Mouse (Mus musculus) heart, embryonic 12.5 days (tissue): Measurements from ENCODE around the gene Bcl11b. TPM values are rescaled to one million over a fixed set of nuclear protein-coding genes. Genes with fewer than 3 reads are reported as not detected.

Source experiments
- ATAC-seq: fragments of 200-750 bp; cut with Nextera tagmentation; 2 replicates; pipeline ENCODE4 v1.8.0; 2017; ENCODE audit warnings: moderate TSS enrichment, moderate library complexity; ENCODE audit not compliant: insufficient number of reproducible peaks, low FRiP score
- H3K27ac ChIP-seq: fragments of 300-500 bp; sonication (generic); 2 replicates; pipeline ENCODE4 v1.5.1; 2016; ENCODE audit warnings: mild to moderate bottlenecking, moderate library complexity; ENCODE audit not compliant: poor library complexity, severe bottlenecking
- H3K27me3 ChIP-seq: fragments of 300-500 bp; sonication (generic); replicated peaks from 2 replicates; pipeline ENCODE4 v1.6.1; 2016; ENCODE audit warnings: mild to moderate bottlenecking, moderate library complexity
- H3K36me3 ChIP-seq: fragments of 300-500 bp; sonication (generic); 2 replicates; pipeline ENCODE4 v1.6.1; 2016; ENCODE audit warnings: mild to moderate bottlenecking, moderate library complexity
- H3K4me1 ChIP-seq: fragments of 300-500 bp; sonication (generic); replicated peaks from 2 replicates; pipeline ENCODE4 v1.6.1; 2016; ENCODE audit warnings: mild to moderate bottlenecking
- H3K4me2 ChIP-seq: fragments of 300-500 bp; sonication (generic); 2 replicates; pipeline ENCODE4 v1.6.1; 2016; ENCODE audit warnings: mild to moderate bottlenecking, moderate library complexity
- H3K4me3 ChIP-seq: fragments of 300-500 bp; sonication (generic); 2 replicates; pipeline ENCODE4 v1.5.1; 2016; ENCODE audit warnings: mild to moderate bottlenecking
- H3K9ac ChIP-seq: fragments of 300-500 bp; sonication (generic); 2 replicates; pipeline ENCODE4 v1.6.1; 2016; ENCODE audit warnings: mild to moderate bottlenecking, moderate library complexity
- H3K9me3 ChIP-seq: fragments of 300-500 bp; sonication (generic); replicated peaks from 2 replicates; pipeline ENCODE4 v1.6.1; 2016; ENCODE audit warnings: mild to moderate bottlenecking, moderate library complexity
- WGBS: fragments of 180-500 bp; shearing (Covaris S2); methylation state at CpG from one replicate; pipeline ENCODE4 v1.1.7; 2016; 5-methylcytosine and 5-hydroxymethylcytosine counted together
- polyA plus RNA-seq: library from polyadenylated mRNA; unstranded; fragments of >200 nt; fragmentation: Nextera tagmentation; extraction: Ambion mirVana; gene quantifications from 2 replicates; pipeline ENCODE4 v1.2.1, GENCODE M21; 2016

Gene Bcl11b
- polyA plus RNA-seq, 1 experiment from 2014 or later: 4.9 TPM

- ATAC-seq: no peak
- Histone ChIP-seq H3K27ac (no peak overlapping the region), H3K4me2 (no peak overlapping the region), H3K4me1 (peaks cover 5% of the 10 kb centered on the region), H3K4me3 (no peak overlapping the region), H3K9me3 (no peaks in the 10 kb centered on the region), H3K27me3 (no peaks in the 10 kb centered on the region; the same call in 1 of the 2 replicates), H3K9ac (no peak overlapping the region), H3K36me3 (no peaks in the 10 kb centered on the region)
- WGBS: 73% methylated on average over 10 of the region's 10 CpGs
Measured at GRCm38 (mm10) chr12:107889841-107890240, 113.6 kb downstream of the Bcl11b start.

GRCm38 (mm10) chr12:107888646-107889045 is 114.8 kb downstream of the Bcl11b start:
- no peak overlapping the region for H3K4me3 ChIP-seq
- H3K36me3 ChIP-seq: no peaks in the 10 kb centered on the region
- H3K9me3 ChIP-seq: no peaks in the 10 kb centered on the region
- H3K9ac ChIP-seq: no peak overlapping the region
- peaks cover 14% of the 10 kb centered on the region for H3K4me1 ChIP-seq
- no peaks in the 10 kb centered on the region; the same call in 1 of the 2 replicates for H3K27me3 ChIP-seq
- H3K27ac ChIP-seq: no peak overlapping the region
- WGBS: 41% methylated on average over 5 of the region's 5 CpGs
- ATAC-seq: no peak
- H3K4me2 ChIP-seq: no peak overlapping the region

GRCm38 (mm10) chr12:107888049-107888448 is 115.4 kb downstream of the Bcl11b start:
- no peak overlapping the region for H3K4me2 ChIP-seq
- H3K27me3 ChIP-seq: no peaks in the 10 kb centered on the region; the same call in 1 of the 2 replicates
- peaks cover 14% of the 10 kb centered on the region for H3K4me1 ChIP-seq
- H3K9me3 ChIP-seq: no peaks in the 10 kb centered on the region
- no peak overlapping the region for H3K4me3 ChIP-seq
- H3K27ac ChIP-seq: no peak overlapping the region
- ATAC-seq: no peak
- no peaks in the 10 kb centered on the region for H3K36me3 ChIP-seq
- no peak overlapping the region for H3K9ac ChIP-seq
- WGBS: 46% methylated on average over 5 of the region's 5 CpGs

GRCm38 (mm10) chr12:107887621-107888020 is 115.8 kb downstream of the Bcl11b start:
- WGBS: 58% methylated on average over 6 of the region's 6 CpGs
- Histone ChIP-seq H3K4me1 (peaks cover 14% of the 10 kb centered on the region), H3K36me3 (no peaks in the 10 kb centered on the region), H3K4me3 (no peak overlapping the region), H3K27me3 (no peaks in the 10 kb centered on the region), H3K9me3 (no peaks in the 10 kb centered on the region), H3K27ac (no peak overlapping the region), H3K9ac (no peak overlapping the region), H3K4me2 (no peak overlapping the region)
- no peak for ATAC-seq

- Histone ChIP-seq H3K9me3 (no peaks in the 10 kb centered on the region), H3K4me3 (no peak overlapping the region), H3K27ac (no peak overlapping the region), H3K36me3 (no peaks in the 10 kb centered on the region), H3K4me1 (peaks cover 9% of the 10 kb centered on the region), H3K27me3 (no peaks in the 10 kb centered on the region), H3K4me2 (no peak overlapping the region), H3K9ac (no peak overlapping the region)
- ATAC-seq: no peak
- 48% methylated on average over 6 of the region's 6 CpGs for WGBS
Measured at GRCm38 (mm10) chr12:107884330-107885065, 118.9 kb downstream of the Bcl11b start.

GRCm38 (mm10) chr12:107881726-107882125 is 121.7 kb downstream of the Bcl11b start:
- Histone ChIP-seq H3K36me3 (no peaks in the 10 kb centered on the region), H3K4me3 (no peak overlapping the region), H3K27me3 (no peaks in the 10 kb centered on the region), H3K4me1 (peaks cover 9% of the 10 kb centered on the region), H3K4me2 (no peak overlapping the region), H3K27ac (no peak overlapping the region), H3K9ac (no peak overlapping the region), H3K9me3 (peaks cover 6% of the 10 kb centered on the region; the same call in 1 of the 2 replicates)
- ATAC-seq: no peak
- 82% methylated on average over 9 of the region's 9 CpGs for WGBS

- peaks cover 7% of the 10 kb centered on the region; the same call in 1 of the 2 replicates for H3K9me3 ChIP-seq
- H3K4me2 ChIP-seq: no peak overlapping the region
- 77% methylated on average over 13 of the region's 13 CpGs for WGBS
- ATAC-seq: no peak
- no peak overlapping the region for H3K27ac ChIP-seq
- no peak overlapping the region for H3K9ac ChIP-seq
- no peak overlapping the region for H3K4me3 ChIP-seq
- no peaks in the 10 kb centered on the region for H3K27me3 ChIP-seq
- peaks cover 9% of the 10 kb centered on the region for H3K4me1 ChIP-seq
- no peaks in the 10 kb centered on the region for H3K36me3 ChIP-seq
Measured at GRCm38 (mm10) chr12:107880748-107881147, 122.7 kb downstream of the Bcl11b start.

GRCm38 (mm10) chr12:107879114-107879777 is 124.2 kb downstream of the Bcl11b start:
- H3K27ac ChIP-seq: no peak overlapping the region
- 86% methylated on average over 16 of the region's 16 CpGs for WGBS
- no peaks in the 10 kb centered on the region for H3K27me3 ChIP-seq
- no peaks in the 10 kb centered on the region for H3K36me3 ChIP-seq
- no peak overlapping the region for H3K4me3 ChIP-seq
- H3K4me1 ChIP-seq: peaks cover 4% of the 10 kb centered on the region
- no peak for ATAC-seq
- peaks cover 7% of the 10 kb centered on the region; the same call in 1 of the 2 replicates for H3K9me3 ChIP-seq
- H3K4me2 ChIP-seq: no peak overlapping the region
- no peak overlapping the region for H3K9ac ChIP-seq

- H3K27ac ChIP-seq: no peak overlapping the region
- H3K4me1 ChIP-seq: no peaks in the 10 kb centered on the region
- WGBS: 81% methylated on average over 9 of the region's 9 CpGs
- H3K4me2 ChIP-seq: no peak overlapping the region
- H3K9ac ChIP-seq: no peak overlapping the region
- no peak overlapping the region for H3K4me3 ChIP-seq
- peaks cover 9% of the 10 kb centered on the region; the same call in 1 of the 2 replicates for H3K9me3 ChIP-seq
- H3K27me3 ChIP-seq: no peaks in the 10 kb centered on the region
- H3K36me3 ChIP-seq: no peaks in the 10 kb centered on the region
- ATAC-seq: no peak
Measured at GRCm38 (mm10) chr12:107876237-107876636, 127.2 kb downstream of the Bcl11b start.

- no peak overlapping the region for H3K4me3 ChIP-seq
- WGBS: 88% methylated on average over 27 of the region's 27 CpGs
- no peak overlapping the region for H3K27ac ChIP-seq
- H3K4me2 ChIP-seq: no peak overlapping the region
- H3K27me3 ChIP-seq: no peaks in the 10 kb centered on the region
- H3K9me3 ChIP-seq: peaks cover 10% of the 10 kb centered on the region; the same call in 1 of the 2 replicates
- H3K36me3 ChIP-seq: no peaks in the 10 kb centered on the region
- no peak for ATAC-seq
- H3K4me1 ChIP-seq: no peaks in the 10 kb centered on the region
- H3K9ac ChIP-seq: no peak overlapping the region
Measured at GRCm38 (mm10) chr12:107874467-107875142, 128.8 kb downstream of the Bcl11b start.

- WGBS: 78% methylated on average over 20 of the region's 20 CpGs
- ATAC-seq: no peak
- Histone ChIP-seq H3K4me2 (no peak overlapping the region), H3K36me3 (no peaks in the 10 kb centered on the region), H3K27ac (no peak overlapping the region), H3K9me3 (0 out of 2 replicates have a peak, but pooled peaks cover 3% of the 10 kb centered on the region), H3K9ac (no peak overlapping the region), H3K4me1 (no peaks in the 10 kb centered on the region), H3K27me3 (no peaks in the 10 kb centered on the region), H3K4me3 (no peak overlapping the region)
Measured at GRCm38 (mm10) chr12:107869526-107870050, 133.8 kb downstream of the Bcl11b start.
